Mouse (Mus musculus) layer of hippocampus, adult 2 months (tissue): ENCODE data around the gene B3glct. TPM values are rescaled to one million over a fixed set of nuclear protein-coding genes. Genes with fewer than 3 reads are reported as not detected.

ENCODE experiments used
- DNase-seq, 2 experiments: peaks; one replicate each; pipeline ENCODE4 v3.0.0; 2022; ENCODE audit warnings: low spot score in 2 of 2
- H3K27ac ChIP-seq: fragments of 200-600 bp; 2 replicates; pipeline ENCODE4 v1.8.1; 2022
- H3K4me3 ChIP-seq: fragments of 200-600 bp; 2 replicates; pipeline ENCODE4 v1.8.1; 2022; ENCODE audit warnings: mild to moderate bottlenecking
- CTCF ChIP-seq: fragments of 200-600 bp; conservative IDR thresholded peaks from 2 replicates; pipeline ENCODE4 v1.8.1; 2022; ENCODE audit warnings: antibody characterized with exemption, mild to moderate bottlenecking, moderate library complexity
- total RNA-seq, 2 experiments: library from RNA; stranded (reverse); gene quantifications; 2 replicates each; pipeline ENCODE4 v1.2.3; 2021

The B3glct gene
- total RNA-seq, 2 experiments from 2014 or later: 10.7 to 11.9 TPM

- TF ChIP-seq CTCF: no peak
- Histone ChIP-seq H3K4me3 (no peak overlapping the region), H3K27ac (no peak overlapping the region)
- DNase-seq: no peak
These were observed 29.1 kb upstream of the B3glct start for GRCm38 (mm10) chr5:149648895-149649406.

GRCm38 (mm10) chr5:149649499-149650178 lies 28.4 kb upstream of the B3glct start:
- DNase-seq: no peak
- TF ChIP-seq CTCF: no peak
- Histone ChIP-seq H3K4me3 (no peak overlapping the region), H3K27ac (peak overlapping the region; percentile 46; the same call in 1 of the 2 replicates)

- Histone ChIP-seq H3K4me3 (no peak overlapping the region), H3K27ac (no peak overlapping the region)
- TF ChIP-seq CTCF: no peak
- no peak for DNase-seq
These were observed 27.9 kb upstream of the B3glct start for GRCm38 (mm10) chr5:149650179-149650553.

- DNase-seq: no peak
- no peak overlapping the region for H3K4me3 ChIP-seq
- no peak overlapping the region for H3K27ac ChIP-seq
- TF ChIP-seq CTCF: no peak
These were observed 22.4 kb upstream of the B3glct start for GRCm38 (mm10) chr5:149655636-149656035.

- no peak overlapping the region for H3K4me3 ChIP-seq
- TF ChIP-seq CTCF: peak; percentile 39
- no peak overlapping the region for H3K27ac ChIP-seq
- no peak for DNase-seq
These were observed 20.0 kb upstream of the B3glct start for GRCm38 (mm10) chr5:149658022-149658421.

GRCm38 (mm10) chr5:149658741-149659413 lies 19.2 kb upstream of the B3glct start:
- no peak overlapping the region for H3K27ac ChIP-seq
- no peak for TF ChIP-seq CTCF
- H3K4me3 ChIP-seq: no peak overlapping the region
- no peak for DNase-seq

- no peak for TF ChIP-seq CTCF
- no peak for DNase-seq
- Histone ChIP-seq H3K4me3 (no peak overlapping the region), H3K27ac (no peak overlapping the region)
These were observed 18.6 kb upstream of the B3glct start for GRCm38 (mm10) chr5:149659414-149659780.

GRCm38 (mm10) chr5:149661428-149661827 lies 16.6 kb upstream of the B3glct start:
- peak; percentile 47 for TF ChIP-seq CTCF
- DNase-seq: no peak
- no peak overlapping the region for H3K4me3 ChIP-seq

GRCm38 (mm10) chr5:149662980-149663379 lies 15.1 kb upstream of the B3glct start:
- peak; percentile 56 for TF ChIP-seq CTCF
- DNase-seq: no peak
- H3K4me3 ChIP-seq: no peak overlapping the region
- H3K27ac ChIP-seq: no peak overlapping the region

More at GRCm38 (mm10) chr5:149661428-149661827, 16.6 kb upstream of the B3glct start:
- no peak overlapping the region for H3K27ac ChIP-seq

- no peak for TF ChIP-seq CTCF
- H3K4me3 ChIP-seq: no peak overlapping the region
- no peak for DNase-seq
These were observed 14.6 kb upstream of the B3glct start for GRCm38 (mm10) chr5:149663417-149663816.

GRCm38 (mm10) chr5:149677196-149677595 lies 834 bp upstream of the B3glct start:
- Histone ChIP-seq H3K27ac (no peak overlapping the region), H3K4me3 (no peak overlapping the region)
- no peak for TF ChIP-seq CTCF
- no peak for DNase-seq

More at GRCm38 (mm10) chr5:149663417-149663816, 14.6 kb upstream of the B3glct start:
- no peak overlapping the region for H3K27ac ChIP-seq

GRCm38 (mm10) chr5:149678990-149679348 lies 939 bp downstream of the B3glct start:
- Histone ChIP-seq H3K27ac (peak overlapping the region; percentile 95; the same call in 1 of the 2 replicates), H3K4me3 (peak overlapping the region; percentile 81)
- TF ChIP-seq CTCF: no peak
- DNase-seq: no peak

- TF ChIP-seq CTCF: no peak
- Histone ChIP-seq H3K4me3 (peak overlapping the region; percentile 81; the same call in 1 of the 2 replicates), H3K27ac (peak overlapping the region; percentile 18; the same call in 1 of the 2 replicates)
These were observed 1.3 kb downstream of the B3glct start for GRCm38 (mm10) chr5:149679362-149679761.

More at GRCm38 (mm10) chr5:149679362-149679761, 1.3 kb downstream of the B3glct start:
- DNase-seq: no peak
